Mouse (Mus musculus) neural tube, embryonic 14.5 days (tissue): ENCODE measurements around the gene Nrg4. TPM values are rescaled to one million over a fixed set of nuclear protein-coding genes. Genes with fewer than 3 reads are reported as not detected.

Source experiments
- ATAC-seq: fragments of 200-750 bp; cut with Nextera tagmentation; 2 replicates; pipeline ENCODE4 v1.8.0; 2017; ENCODE audit warnings: low read depth, mild to moderate bottlenecking, moderate TSS enrichment, moderate library complexity
- H3K27ac ChIP-seq: fragments of 300-500 bp; sonication (generic); 2 replicates; pipeline ENCODE4 v1.5.1; 2014; ENCODE audit warnings: low read depth, mild to moderate bottlenecking, control low read depth, low read length, moderate library complexity, mixed read lengths
- H3K27me3 ChIP-seq: fragments of 300-500 bp; sonication (generic); 2 replicates; pipeline ENCODE4 v1.6.1; 2014; ENCODE audit warnings: low read length; ENCODE audit not compliant: control insufficient read depth, insufficient read depth
- H3K36me3 ChIP-seq: fragments of 300-500 bp; sonication (generic); 2 replicates; pipeline ENCODE4 v1.6.1; 2014; ENCODE audit warnings: low read length, mixed read lengths; ENCODE audit not compliant: control insufficient read depth, insufficient read depth
- H3K4me1 ChIP-seq: fragments of 300-500 bp; sonication (generic); 2 replicates; pipeline ENCODE4 v1.6.1; 2014; ENCODE audit warnings: low read length; ENCODE audit not compliant: control insufficient read depth, insufficient read depth
- H3K4me2 ChIP-seq: fragments of 300-500 bp; sonication (generic); 2 replicates; pipeline ENCODE4 v1.6.1; 2014; ENCODE audit warnings: mild to moderate bottlenecking, low read depth, low read length, control low read depth
- H3K4me3 ChIP-seq: fragments of 300-500 bp; sonication (generic); 2 replicates; pipeline ENCODE4 v1.5.1; 2014; ENCODE audit warnings: low read depth, low read length, control low read depth, mixed read lengths
- H3K9ac ChIP-seq: fragments of 300-500 bp; sonication (generic); replicated peaks from 2 replicates; pipeline ENCODE4 v1.6.1; 2014; ENCODE audit warnings: low read depth, mild to moderate bottlenecking, control low read depth, low read length, mixed read lengths
- H3K9me3 ChIP-seq: fragments of 300-500 bp; sonication (generic); 2 replicates; pipeline ENCODE4 v1.6.1; 2016; ENCODE audit warnings: low read length; ENCODE audit not compliant: control insufficient read depth
- WGBS: fragments of 180-500 bp; shearing (Covaris S2); extraction: QIAGEN DNeasy Blood & Tissue Kit; methylation state at CpG from one replicate; pipeline ENCODE4 v1.1.7; 2014; 5-methylcytosine and 5-hydroxymethylcytosine counted together
- polyA plus RNA-seq: library from polyadenylated mRNA; unstranded; fragments of >200 nt; fragmentation: Nextera tagmentation; extraction: Ambion mirVana; gene quantifications from 2 replicates; pipeline ENCODE4 v1.2.1, GENCODE M21; 2014

Gene Nrg4
- polyA plus RNA-seq, 1 experiment from 2014 or later, result 2.8 TPM

DNA sequence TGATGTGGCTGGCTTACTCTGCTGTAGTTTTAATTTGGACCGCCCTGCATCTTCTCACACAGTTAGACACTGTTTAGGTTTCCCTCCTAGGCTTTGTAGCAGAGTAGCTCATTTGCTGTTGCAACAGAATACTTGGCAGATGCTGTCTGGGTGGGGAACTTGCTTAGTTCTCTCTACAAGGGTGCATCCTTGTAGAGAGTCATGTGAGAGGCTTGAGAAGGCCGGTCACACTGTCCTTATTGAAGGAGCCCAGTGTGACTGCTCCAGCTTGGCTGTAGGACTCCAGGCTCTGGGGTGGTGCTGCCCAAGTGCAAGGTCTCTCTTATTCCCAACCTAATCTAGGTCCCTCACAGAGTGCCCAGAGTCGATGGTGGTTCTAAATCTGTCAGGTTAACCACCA, 109.3 kb downstream of the Nrg4 start:
- ATAC-seq, result no peak
- no peak overlapping the region for H3K9ac ChIP-seq
- H3K4me1 ChIP-seq, result no peaks in the 10 kb centered on the region
- no peak overlapping the region for H3K4me3 ChIP-seq
- H3K9me3 ChIP-seq, result no peaks in the 10 kb centered on the region
- WGBS, result 97% methylated on average over 3 of the region's 3 CpGs
- H3K4me2 ChIP-seq, result no peak overlapping the region
- no peaks in the 10 kb centered on the region for H3K27me3 ChIP-seq
- H3K36me3 ChIP-seq, result peaks cover 68% of the 10 kb centered on the region
- no peak overlapping the region for H3K27ac ChIP-seq

GRCm38 (mm10) chr9:55216078-55216477, 110.6 kb downstream of the Nrg4 start:
- no peaks in the 10 kb centered on the region for H3K27me3 ChIP-seq
- H3K4me3 ChIP-seq, result no peak overlapping the region
- H3K27ac ChIP-seq, result no peak overlapping the region
- H3K4me2 ChIP-seq, result no peak overlapping the region
- H3K36me3 ChIP-seq, result peaks cover 56% of the 10 kb centered on the region
- H3K4me1 ChIP-seq, result no peaks in the 10 kb centered on the region
- no peak overlapping the region for H3K9ac ChIP-seq
- ATAC-seq, result no peak
- no peaks in the 10 kb centered on the region for H3K9me3 ChIP-seq
- 62% methylated on average over 2 of the region's 2 CpGs for WGBS

GRCm38 (mm10) chr9:55215648-55216047, 111.0 kb downstream of the Nrg4 start:
- no peak for ATAC-seq
- Histone ChIP-seq H3K4me1 (peaks cover under 1% of the 10 kb centered on the region), H3K27me3 (no peaks in the 10 kb centered on the region), H3K27ac (no peak overlapping the region), H3K4me3 (no peak overlapping the region), H3K9ac (no peak overlapping the region), H3K9me3 (no peaks in the 10 kb centered on the region), H3K4me2 (no peak overlapping the region), H3K36me3 (peaks cover 52% of the 10 kb centered on the region)
- WGBS, result 79% methylated on average over 3 of the region's 3 CpGs

DNA sequence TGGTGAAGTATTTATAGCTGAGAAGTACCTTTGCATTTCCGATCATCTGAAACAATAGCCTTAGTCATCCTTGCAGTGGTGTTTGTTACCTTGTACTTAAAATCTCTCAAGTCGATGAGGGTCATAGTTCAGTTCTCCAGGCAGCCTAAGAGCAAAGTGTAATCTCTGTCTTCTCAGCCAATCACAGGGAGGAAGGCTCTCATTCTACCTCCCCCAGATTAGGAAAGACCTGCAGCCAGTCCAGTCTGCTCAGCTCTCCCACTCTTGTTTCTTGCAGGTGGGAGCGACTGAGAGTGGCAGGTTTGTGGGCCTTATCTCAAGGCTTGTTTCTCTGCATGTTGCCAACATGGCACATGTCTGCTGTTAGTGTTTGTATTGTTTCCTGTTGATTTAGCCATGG, 111.6 kb downstream of the Nrg4 start:
- H3K9me3 ChIP-seq, result no peaks in the 10 kb centered on the region
- H3K36me3 ChIP-seq, result peaks cover 46% of the 10 kb centered on the region
- H3K27ac ChIP-seq, result no peak overlapping the region
- H3K4me1 ChIP-seq, result peaks cover 6% of the 10 kb centered on the region
- H3K4me2 ChIP-seq, result no peak overlapping the region
- H3K27me3 ChIP-seq, result no peaks in the 10 kb centered on the region
- ATAC-seq, result no peak
- 93% methylated on average over 3 of the region's 3 CpGs for WGBS
- H3K4me3 ChIP-seq, result no peak overlapping the region
- no peak overlapping the region for H3K9ac ChIP-seq

DNA sequence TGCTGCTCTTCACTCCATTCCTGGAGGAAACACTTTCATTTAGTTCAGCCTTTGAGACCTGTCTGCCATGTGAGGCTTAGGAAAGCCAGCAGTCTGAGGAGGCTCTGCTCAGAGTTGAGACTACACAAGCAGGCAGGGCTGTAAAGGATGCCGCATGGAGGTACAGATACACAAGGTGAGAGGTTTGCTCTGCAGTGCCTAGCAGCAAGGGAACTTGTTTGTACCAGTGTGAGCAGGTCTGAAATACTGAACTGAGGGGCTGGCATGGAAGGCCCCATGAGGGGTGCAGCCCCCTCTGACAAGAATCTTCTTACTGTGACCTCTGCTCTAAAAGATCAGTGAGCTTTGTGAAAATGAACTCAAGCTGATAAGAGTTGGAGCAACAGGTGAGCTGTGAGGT, 113.2 kb downstream of the Nrg4 start:
- peaks cover 12% of the 10 kb centered on the region for H3K4me1 ChIP-seq
- no peak overlapping the region for H3K4me2 ChIP-seq
- no peaks in the 10 kb centered on the region; the same call in 1 of the 2 replicates for H3K27me3 ChIP-seq
- no peak overlapping the region for H3K9ac ChIP-seq
- no peak overlapping the region for H3K27ac ChIP-seq
- no peak for ATAC-seq
- WGBS, result 97% methylated on average over 1 of the region's 1 CpGs
- H3K4me3 ChIP-seq, result no peak overlapping the region
- no peaks in the 10 kb centered on the region for H3K9me3 ChIP-seq
- H3K36me3 ChIP-seq, result peaks cover 34% of the 10 kb centered on the region

DNA sequence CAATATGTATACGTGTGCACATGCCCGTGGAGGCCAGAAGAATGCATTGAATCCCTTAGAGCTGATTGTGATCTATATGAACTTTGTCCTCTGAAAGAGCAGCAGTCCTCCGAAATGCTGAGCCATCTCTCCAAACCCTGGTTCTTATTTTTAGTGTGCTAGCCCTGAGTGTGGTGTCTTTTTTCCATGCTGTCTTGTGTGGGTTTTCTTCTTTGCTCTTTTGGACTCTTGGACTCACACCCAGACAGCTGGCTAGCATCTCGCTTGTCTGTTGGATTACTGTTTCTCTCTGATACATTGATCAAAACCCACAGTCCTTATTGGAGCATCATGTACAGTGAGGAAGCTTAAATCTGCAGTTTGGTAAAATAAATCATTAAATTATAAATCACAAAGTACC, 115.0 kb downstream of the Nrg4 start:
- Histone ChIP-seq H3K27me3 (no peaks in the 10 kb centered on the region; the same call in 1 of the 2 replicates), H3K36me3 (peaks cover 19% of the 10 kb centered on the region), H3K4me2 (no peak overlapping the region), H3K4me1 (peaks cover 18% of the 10 kb centered on the region), H3K27ac (no peak overlapping the region), H3K9me3 (no peaks in the 10 kb centered on the region), H3K9ac (no peak overlapping the region), H3K4me3 (no peak overlapping the region)
- ATAC-seq, result no peak
- WGBS, result 89% methylated on average over 4 of the region's 4 CpGs

- Histone ChIP-seq H3K27ac (peak within 1 kb of the TSS; percentile 92), H3K36me3 (no peaks in the 10 kb centered on the region), H3K27me3 (no peaks in the 10 kb centered on the region; the same call in 1 of the 2 replicates), H3K9me3 (no peaks in the 10 kb centered on the region), H3K4me3 (peak within 1 kb of the TSS; percentile 85), H3K9ac (peak within 1 kb of the TSS; percentile 83), H3K4me2 (peak within 1 kb of the TSS; percentile 55), H3K4me1 (peaks cover 18% of the 10 kb centered on the region)
- ATAC-seq, result peak; percentile 99
- under 1% methylated on average over 65 of the region's 65 CpGs for WGBS
Measured at GRCm38 (mm10) chr9:55208790-55209481, 117.7 kb downstream of the Nrg4 start, which contains the start of gene Fbxo22. TSS of gene Fbxo22 (plus strand) at chr9:55208925.

GRCm38 (mm10) chr9:55208458-55208789, 118.2 kb downstream of the Nrg4 start:
- 0% methylated on average over 2 of the region's 2 CpGs for WGBS
- Histone ChIP-seq H3K9ac (peak overlapping the region; percentile 83), H3K36me3 (no peaks in the 10 kb centered on the region)

GRCm38 (mm10) chr9:55199348-55199747, 127.3 kb downstream of the Nrg4 start:
- no peak for ATAC-seq
- H3K27me3 ChIP-seq, result no peaks in the 10 kb centered on the region
- H3K9me3 ChIP-seq, result no peaks in the 10 kb centered on the region
- H3K27ac ChIP-seq, result no peak overlapping the region
- H3K36me3 ChIP-seq, result no peaks in the 10 kb centered on the region
- H3K4me2 ChIP-seq, result no peak overlapping the region
- H3K4me1 ChIP-seq, result no peaks in the 10 kb centered on the region
- no peak overlapping the region for H3K4me3 ChIP-seq
- H3K9ac ChIP-seq, result no peak overlapping the region
- WGBS, result 73% methylated on average over 2 of the region's 2 CpGs

More at GRCm38 (mm10) chr9:55208458-55208789, 118.2 kb downstream of the Nrg4 start:
- no peaks in the 10 kb centered on the region for H3K9me3 ChIP-seq
- peak overlapping the region; percentile 55 for H3K4me2 ChIP-seq
- peak; percentile 47 for ATAC-seq
- H3K27ac ChIP-seq, result peak overlapping the region; percentile 92
- H3K4me3 ChIP-seq, result peak overlapping the region; percentile 85
- H3K27me3 ChIP-seq, result no peaks in the 10 kb centered on the region; the same call in 1 of the 2 replicates
- H3K4me1 ChIP-seq, result peaks cover 18% of the 10 kb centered on the region
